Mouse (Mus musculus): ENCODE data around the gene Cfl1.

Gene Cfl1

GRCm38 (mm10) chr19:5518721-5519120 lies 28.5 kb downstream of the Cfl1 start:
- no peak for DNase-seq (ENCODE audit: extremely low spot score, low read depth, low spot score)

DNA sequence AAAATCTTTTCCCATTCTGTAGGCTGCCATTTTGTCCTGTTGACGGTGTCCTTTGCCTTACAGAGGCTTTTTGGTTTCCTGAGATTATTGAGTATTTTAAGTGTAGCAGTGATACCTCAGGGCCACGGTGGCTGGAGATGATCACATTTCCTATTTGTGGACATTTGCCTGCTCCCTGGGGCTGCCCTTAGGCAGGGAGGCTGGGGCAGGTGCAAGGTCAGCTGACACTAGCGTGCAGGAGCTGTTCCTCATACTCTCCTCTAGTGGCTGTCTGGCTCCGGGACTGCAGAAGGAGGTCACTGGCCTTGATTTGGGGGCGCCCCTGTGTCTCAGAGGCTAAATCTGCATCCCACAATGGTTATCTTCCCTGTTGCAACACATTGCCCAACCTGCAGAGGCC lies 34.9 kb downstream of the Cfl1 start:
- DNase-seq (ENCODE audit: extremely low spot score, low read depth, low spot score): no peak

GRCm38 (mm10) chr19:5529325-5530137 lies 39.3 kb downstream of the Cfl1 start:
- peak; percentile 76 for DNase-seq (ENCODE audit: extremely low spot score, low read depth, low spot score)

GRCm38 (mm10) chr19:5530138-5530524 lies 39.9 kb downstream of the Cfl1 start:
- DNase-seq (ENCODE audit: extremely low spot score, low read depth, low spot score): no peak

DNA sequence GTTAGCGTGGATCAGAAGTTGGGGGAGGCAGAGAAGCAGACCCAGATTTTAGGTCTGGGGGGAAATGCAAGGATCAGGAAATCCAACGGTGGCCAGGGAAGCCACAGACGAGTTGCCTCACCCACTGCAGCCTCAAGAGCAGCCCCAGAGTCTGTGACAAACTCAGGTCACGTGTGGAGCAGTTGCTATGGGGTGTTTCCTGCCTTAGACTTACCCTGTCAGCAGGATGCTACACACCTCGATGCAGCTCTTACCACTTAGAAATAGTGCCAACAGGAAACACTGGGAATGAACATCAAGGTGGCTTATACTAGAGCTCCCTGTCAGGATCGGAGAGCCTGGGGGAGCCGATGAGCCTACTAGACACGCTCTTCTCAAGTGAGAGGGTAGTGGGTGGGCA lies 42.3 kb downstream of the Cfl1 start:
- DNase-seq (ENCODE audit: extremely low spot score, low read depth, low spot score): no peak

DNA sequence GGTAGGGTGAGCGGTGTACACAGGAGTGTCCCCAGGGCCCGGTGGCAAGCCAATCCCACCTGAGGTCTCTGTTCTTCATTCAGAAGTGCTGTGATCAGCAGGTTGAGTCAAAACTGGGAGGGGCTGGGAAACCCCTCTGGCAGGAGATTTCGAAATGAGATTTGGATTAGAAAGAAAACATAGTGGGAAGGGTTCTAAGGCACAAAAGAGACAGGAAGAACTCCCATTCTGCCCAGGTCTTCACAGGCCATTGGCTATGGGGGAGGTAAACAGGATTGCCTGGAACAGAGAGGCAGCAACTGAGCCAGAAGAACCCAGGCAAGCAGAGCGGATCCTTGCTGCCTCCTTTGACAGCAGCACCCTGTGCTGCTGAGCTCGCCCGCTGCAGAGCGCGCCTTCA lies 48.5 kb downstream of the Cfl1 start:
- DNase-seq (ENCODE audit: extremely low spot score, low read depth, low spot score): no peak

GRCm38 (mm10) chr19:5543362-5543761 lies 53.1 kb downstream of the Cfl1 start:
- no peak for DNase-seq (ENCODE audit: extremely low spot score, low read depth, low spot score)

- no peak for DNase-seq (ENCODE audit: extremely low spot score, low read depth, low spot score)
Measured at GRCm38 (mm10) chr19:5544031-5544430, 53.8 kb downstream of the Cfl1 start.
